Mouse (Mus musculus) neural tube, embryonic 15.5 days (tissue): Measurements from ENCODE around the gene Pa2g4. TPM values are rescaled to one million over a fixed set of nuclear protein-coding genes. Genes with fewer than 3 reads are reported as not detected.
A peak's percentile ranks its signal among the peaks of the same experiment; 100 is the strongest.

Source experiments
- ATAC-seq: fragments of 200-750 bp; cut with Nextera tagmentation; 2 replicates; pipeline ENCODE4 v1.8.0; 2017; ENCODE audit warnings: mild to moderate bottlenecking, moderate TSS enrichment, moderate library complexity; ENCODE audit not compliant: low FRiP score
- H3K27ac ChIP-seq: fragments of 300-500 bp; sonication (generic); replicated peaks from 2 replicates; pipeline ENCODE4 v1.5.1; 2015; ENCODE audit warnings: mild to moderate bottlenecking, inconsistent platforms
- H3K27me3 ChIP-seq: fragments of 300-500 bp; sonication (generic); replicated peaks from 2 replicates; pipeline ENCODE4 v1.6.1; 2015; ENCODE audit warnings: inconsistent platforms
- H3K36me3 ChIP-seq: fragments of 300-500 bp; sonication (generic); 2 replicates; pipeline ENCODE4 v1.6.1; 2015; ENCODE audit warnings: inconsistent platforms
- H3K4me1 ChIP-seq: fragments of 300-500 bp; sonication (generic); 2 replicates; pipeline ENCODE4 v1.6.1; 2015; ENCODE audit warnings: inconsistent platforms
- H3K4me2 ChIP-seq: fragments of 300-500 bp; sonication (generic); 2 replicates; pipeline ENCODE4 v1.6.1; 2015; ENCODE audit warnings: inconsistent platforms, mild to moderate bottlenecking, moderate library complexity
- H3K4me3 ChIP-seq: fragments of 300-500 bp; sonication (generic); replicated peaks from 2 replicates; pipeline ENCODE4 v1.5.1; 2015; ENCODE audit warnings: mild to moderate bottlenecking, inconsistent platforms
- H3K9ac ChIP-seq: fragments of 300-500 bp; sonication (generic); replicated peaks from 2 replicates; pipeline ENCODE4 v1.6.1; 2015; ENCODE audit warnings: mild to moderate bottlenecking, inconsistent platforms
- H3K9me3 ChIP-seq: fragments of 300-500 bp; sonication (generic); replicated peaks from 2 replicates; pipeline ENCODE4 v1.6.1; 2016; ENCODE audit warnings: inconsistent platforms
- WGBS: fragments of 180-500 bp; shearing (Covaris S2); methylation state at CpG from one replicate; pipeline ENCODE4 v1.1.7; 2015; ENCODE audit warnings: mixed read lengths; 5-methylcytosine and 5-hydroxymethylcytosine counted together
- polyA plus RNA-seq: library from polyadenylated mRNA; unstranded; fragments of >200 nt; fragmentation: Nextera tagmentation; extraction: Ambion mirVana; gene quantifications from 2 replicates; pipeline ENCODE4 v1.2.1, GENCODE M21; 2015

Gene Pa2g4
- polyA plus RNA-seq, 1 experiment from 2014 or later, result 121 TPM

DNA sequence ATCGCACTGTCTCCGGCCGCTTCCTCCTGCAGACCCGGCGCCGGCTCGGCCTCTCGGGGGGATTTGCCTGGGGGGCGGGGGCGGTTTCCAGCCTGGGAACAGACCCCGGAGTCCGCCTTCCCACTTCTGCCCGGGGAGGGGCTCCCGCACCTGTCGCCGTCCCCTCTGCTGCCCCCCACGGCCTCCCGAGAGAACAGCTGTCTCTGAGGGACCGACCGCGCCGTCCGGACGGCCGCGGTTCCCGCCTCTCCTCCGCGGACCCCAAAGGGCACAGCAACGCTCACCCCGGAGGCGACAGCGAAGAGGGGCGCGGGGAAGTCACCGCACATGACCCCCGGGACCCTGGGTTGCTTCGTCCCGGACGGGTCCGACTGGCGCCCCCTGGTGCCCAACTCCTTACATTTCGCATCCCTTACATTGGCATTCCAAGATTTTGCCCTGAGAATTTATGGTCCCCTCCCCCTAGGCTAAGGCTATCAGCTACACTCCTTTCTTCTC lies 24.5 kb upstream of the Pa2g4 start:
- Histone ChIP-seq H3K4me2 (peak overlapping the region; percentile 99), H3K27ac (peak overlapping the region; percentile 33; the same call in 1 of the 2 replicates), H3K9me3 (no peaks in the 10 kb centered on the region), H3K9ac (peak overlapping the region; percentile 44), H3K36me3 (no peaks in the 10 kb centered on the region), H3K27me3 (peaks cover 37% of the 10 kb centered on the region), H3K4me1 (peaks cover 19% of the 10 kb centered on the region), H3K4me3 (peak overlapping the region; percentile 56)
- peak; percentile 40; the same call in 1 of the 2 replicates for ATAC-seq
- under 1% methylated on average over 40 of the region's 43 CpGs for WGBS

GRCm38 (mm10) chr10:128589464-128590192 lies 23.8 kb upstream of the Pa2g4 start, which contains the start of gene Erbb3:
TSS of gene Erbb3 (minus strand) at chr10:128589652.
- H3K4me1 ChIP-seq, result peaks cover 19% of the 10 kb centered on the region
- H3K4me3 ChIP-seq, result peak within 1 kb of the TSS; percentile 56
- H3K27me3 ChIP-seq, result peaks cover 41% of the 10 kb centered on the region
- H3K9ac ChIP-seq, result peak within 1 kb of the TSS; percentile 44
- ATAC-seq, result no peak
- peak within 1 kb of the TSS; percentile 33; the same call in 1 of the 2 replicates for H3K27ac ChIP-seq
- 0% methylated on average over 43 of the region's 43 CpGs for WGBS
- H3K4me2 ChIP-seq, result peak within 1 kb of the TSS; percentile 99
- no peaks in the 10 kb centered on the region for H3K36me3 ChIP-seq
- no peaks in the 10 kb centered on the region for H3K9me3 ChIP-seq

DNA sequence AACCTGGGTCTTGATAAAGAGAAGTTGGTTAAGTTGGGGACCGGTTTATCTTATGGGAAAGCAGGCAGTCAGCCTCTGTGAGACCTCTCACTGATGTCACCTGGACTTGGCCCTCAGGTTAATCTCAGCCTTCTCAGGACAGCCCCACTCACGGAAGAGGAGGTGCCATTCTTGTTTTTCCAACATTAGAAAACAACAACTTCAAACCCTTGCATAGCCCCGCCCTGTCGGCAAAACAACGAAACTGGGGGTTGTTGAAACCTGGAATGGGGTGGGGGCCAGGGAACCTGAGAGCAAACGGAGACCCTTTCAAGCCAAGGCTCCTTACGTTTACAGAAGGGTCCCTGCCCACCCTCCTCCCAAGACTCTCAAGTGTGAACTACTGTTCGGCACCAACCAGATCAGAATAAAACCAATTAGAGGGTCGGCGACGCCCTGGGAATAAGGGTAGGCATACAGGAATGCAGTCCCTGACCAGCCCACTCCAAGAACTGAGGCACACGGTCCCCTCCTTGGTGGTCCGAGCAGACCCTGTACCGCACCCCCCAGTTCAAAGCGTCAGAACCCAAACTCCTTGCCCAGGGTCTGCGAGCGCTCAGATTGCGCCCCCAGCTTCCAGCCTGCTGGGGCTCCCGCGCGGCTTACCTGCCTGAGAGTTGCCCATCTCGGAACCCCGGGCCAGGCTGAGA lies 23.1 kb upstream of the Pa2g4 start:
- Histone ChIP-seq H3K9ac (peak overlapping the region; percentile 44), H3K4me3 (peak overlapping the region; percentile 56), H3K27ac (0 out of 2 replicates have a peak overlapping the region, but pooled peaks have one; percentile 28), H3K27me3 (peaks cover 46% of the 10 kb centered on the region), H3K36me3 (no peaks in the 10 kb centered on the region), H3K4me1 (peaks cover 19% of the 10 kb centered on the region), H3K4me2 (peak overlapping the region; percentile 99), H3K9me3 (no peaks in the 10 kb centered on the region)
- 2% methylated on average over 23 of the region's 23 CpGs for WGBS
- no peak for ATAC-seq

DNA sequence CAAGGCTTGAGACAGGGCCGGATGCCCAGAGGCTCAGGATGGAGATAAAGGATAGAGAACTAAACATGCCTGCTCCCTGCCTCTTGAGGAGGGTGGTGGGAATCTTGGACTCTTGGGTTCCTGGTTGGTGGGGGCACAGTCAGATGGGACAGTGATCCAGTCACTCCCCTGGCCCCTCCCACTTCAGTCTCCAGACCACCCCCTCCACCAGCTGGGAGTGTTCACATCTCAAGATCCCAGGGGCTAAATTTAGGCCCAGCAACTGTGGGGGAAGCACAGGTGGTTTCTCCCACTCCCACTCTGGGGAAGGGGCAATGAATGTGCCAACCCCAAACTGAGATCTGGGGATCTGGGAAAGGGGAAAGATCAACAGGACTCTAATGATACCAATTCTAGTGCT lies 22.3 kb upstream of the Pa2g4 start:
- Histone ChIP-seq H3K4me3 (peak overlapping the region; percentile 56), H3K4me1 (peaks cover 19% of the 10 kb centered on the region), H3K9ac (no peak overlapping the region), H3K27ac (0 out of 2 replicates have a peak overlapping the region, but pooled peaks have one; percentile 23), H3K4me2 (peak overlapping the region; percentile 99), H3K36me3 (no peaks in the 10 kb centered on the region), H3K27me3 (peaks cover 49% of the 10 kb centered on the region), H3K9me3 (no peaks in the 10 kb centered on the region)
- ATAC-seq, result no peak
- WGBS, result 31% methylated on average over 1 of the region's 1 CpGs

- 57% methylated on average over 8 of the region's 8 CpGs for WGBS
- 0 out of 2 replicates have a peak overlapping the region, but pooled peaks have one; percentile 37 for H3K27ac ChIP-seq
- ATAC-seq, result no peak
These were observed 21.9 kb upstream of the Pa2g4 start for GRCm38 (mm10) chr10:128587697-128588096.

DNA sequence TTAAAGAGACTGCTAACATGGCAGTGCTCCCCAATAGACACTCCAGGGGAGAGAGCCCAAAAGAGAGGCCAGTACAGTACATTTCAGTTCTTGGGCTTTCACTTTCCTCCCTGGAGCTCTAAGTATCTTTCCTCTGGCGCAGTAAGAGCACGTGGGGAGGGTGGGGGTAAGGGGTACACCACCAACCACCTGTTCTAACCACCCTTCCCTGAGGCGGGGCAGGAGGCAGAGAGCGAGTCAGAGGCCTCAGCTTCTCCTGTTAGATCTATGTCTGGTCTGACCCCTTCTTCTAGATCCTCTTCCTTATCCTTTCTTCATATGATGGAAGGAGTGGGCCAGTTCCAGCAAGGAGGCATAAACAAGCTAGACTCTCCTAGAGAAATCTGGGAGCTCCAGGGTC lies 21.3 kb upstream of the Pa2g4 start:
- Histone ChIP-seq H3K9ac (no peak overlapping the region), H3K27me3 (peaks cover 49% of the 10 kb centered on the region), H3K36me3 (no peaks in the 10 kb centered on the region), H3K4me2 (peak overlapping the region; percentile 17), H3K4me3 (no peak overlapping the region), H3K9me3 (no peaks in the 10 kb centered on the region), H3K27ac (0 out of 2 replicates have a peak overlapping the region, but pooled peaks have one; percentile 37), H3K4me1 (peaks cover 19% of the 10 kb centered on the region)
- 60% methylated on average over 4 of the region's 4 CpGs for WGBS
- ATAC-seq, result no peak

More at GRCm38 (mm10) chr10:128587697-128588096, 21.9 kb upstream of the Pa2g4 start:
- Histone ChIP-seq H3K36me3 (no peaks in the 10 kb centered on the region), H3K4me2 (peak overlapping the region; percentile 17; the same call in 1 of the 2 replicates), H3K4me1 (peaks cover 19% of the 10 kb centered on the region), H3K27me3 (peaks cover 49% of the 10 kb centered on the region), H3K4me3 (peak overlapping the region; percentile 56; the same call in 1 of the 2 replicates), H3K9ac (no peak overlapping the region), H3K9me3 (no peaks in the 10 kb centered on the region)

- ATAC-seq, result no peak
- no peak overlapping the region for H3K9ac ChIP-seq
- H3K27me3 ChIP-seq, result peaks cover 49% of the 10 kb centered on the region
- WGBS, result 5% methylated on average over 1 of the region's 1 CpGs
- H3K36me3 ChIP-seq, result no peaks in the 10 kb centered on the region
- H3K4me2 ChIP-seq, result peak overlapping the region; percentile 17
- H3K9me3 ChIP-seq, result no peaks in the 10 kb centered on the region
- no peak overlapping the region for H3K4me3 ChIP-seq
- H3K27ac ChIP-seq, result no peak overlapping the region
- peaks cover 19% of the 10 kb centered on the region for H3K4me1 ChIP-seq
These were observed 20.8 kb upstream of the Pa2g4 start for GRCm38 (mm10) chr10:128586546-128586945.

GRCm38 (mm10) chr10:128584386-128584785 lies 18.6 kb upstream of the Pa2g4 start:
- Histone ChIP-seq H3K9me3 (no peaks in the 10 kb centered on the region), H3K9ac (no peak overlapping the region), H3K36me3 (no peaks in the 10 kb centered on the region), H3K4me1 (peaks cover 6% of the 10 kb centered on the region), H3K27ac (no peak overlapping the region), H3K27me3 (peaks cover 46% of the 10 kb centered on the region), H3K4me2 (no peak overlapping the region), H3K4me3 (no peak overlapping the region)
- WGBS, result 7% methylated on average over 4 of the region's 4 CpGs
- no peak for ATAC-seq

- Histone ChIP-seq H3K4me1 (no peaks in the 10 kb centered on the region), H3K9me3 (no peaks in the 10 kb centered on the region), H3K27me3 (peaks cover 39% of the 10 kb centered on the region), H3K36me3 (no peaks in the 10 kb centered on the region), H3K4me2 (no peak overlapping the region), H3K4me3 (no peak overlapping the region), H3K27ac (no peak overlapping the region), H3K9ac (no peak overlapping the region)
- 30% methylated on average over 7 of the region's 7 CpGs for WGBS
- ATAC-seq, result no peak
These were observed 17.9 kb upstream of the Pa2g4 start for GRCm38 (mm10) chr10:128583644-128584043.

- H3K27ac ChIP-seq, result no peak overlapping the region
- H3K27me3 ChIP-seq, result peaks cover 9% of the 10 kb centered on the region
- 91% methylated on average over 4 of the region's 4 CpGs for WGBS
- ATAC-seq, result no peak
- H3K4me2 ChIP-seq, result no peak overlapping the region
- H3K4me3 ChIP-seq, result no peak overlapping the region
- no peaks in the 10 kb centered on the region for H3K36me3 ChIP-seq
- no peaks in the 10 kb centered on the region for H3K9me3 ChIP-seq
- H3K4me1 ChIP-seq, result no peaks in the 10 kb centered on the region
- no peak overlapping the region for H3K9ac ChIP-seq
These were observed 13.9 kb upstream of the Pa2g4 start for GRCm38 (mm10) chr10:128579731-128580130.

DNA sequence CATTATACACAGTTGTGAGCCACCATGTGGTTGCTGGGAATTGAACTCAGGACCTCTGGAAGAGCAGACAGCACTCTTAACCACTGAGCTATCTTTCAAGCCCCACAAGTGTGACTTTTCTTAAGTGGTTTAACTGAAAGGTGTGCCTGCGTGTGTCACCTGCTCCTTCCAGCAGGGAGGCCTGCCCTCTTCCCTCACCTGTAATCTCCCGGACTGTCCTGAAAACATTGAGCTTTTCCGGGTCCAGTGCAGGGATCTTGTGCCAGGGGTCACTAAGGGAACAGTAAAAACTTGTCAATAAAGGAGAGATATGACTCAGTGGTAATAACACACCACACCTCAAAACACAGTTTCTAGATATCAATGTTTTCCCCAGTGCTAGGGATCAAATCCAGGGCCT lies 13.5 kb upstream of the Pa2g4 start:
- H3K36me3 ChIP-seq, result no peaks in the 10 kb centered on the region
- no peak overlapping the region for H3K4me3 ChIP-seq
- 93% methylated on average over 3 of the region's 3 CpGs for WGBS
- no peaks in the 10 kb centered on the region for H3K9me3 ChIP-seq
- H3K9ac ChIP-seq, result no peak overlapping the region
- ATAC-seq, result no peak
- H3K4me2 ChIP-seq, result no peak overlapping the region
- no peaks in the 10 kb centered on the region for H3K4me1 ChIP-seq
- H3K27ac ChIP-seq, result no peak overlapping the region
- peaks cover 5% of the 10 kb centered on the region for H3K27me3 ChIP-seq
